Mouse (Mus musculus) forebrain, embryonic 14.5 days (tissue): ENCODE data around the gene Sipa1l1. TPM values are rescaled to one million over a fixed set of nuclear protein-coding genes. Genes with fewer than 3 reads are reported as not detected.

ENCODE experiments used
- ATAC-seq: fragments of 200-750 bp; cut with Nextera tagmentation; 2 replicates; pipeline ENCODE4 v1.8.0; 2017; ENCODE audit warnings: mild to moderate bottlenecking, moderate library complexity
- DNase-seq: peaks from one replicate; pipeline ENCODE4 v3.0.0-alpha.2; 2015; ENCODE audit warnings: low spot score
- H3K27ac ChIP-seq: fragments of 300-500 bp; sonication (generic); 2 replicates; pipeline ENCODE4 v1.5.1; 2014; ENCODE audit warnings: low read depth, mild to moderate bottlenecking, control low read depth, low read length, moderate library complexity
- H3K27me3 ChIP-seq: fragments of 300-500 bp; sonication (generic); replicated peaks from 2 replicates; pipeline ENCODE4 v1.6.1; 2014; ENCODE audit warnings: low read length, control low read depth, mixed read lengths; ENCODE audit not compliant: control insufficient read depth, insufficient read depth
- H3K36me3 ChIP-seq: fragments of 300-500 bp; sonication (generic); 2 replicates; pipeline ENCODE4 v1.6.1; 2014; ENCODE audit warnings: low read length, control low read depth; ENCODE audit not compliant: control insufficient read depth, insufficient read depth
- H3K4me1 ChIP-seq: fragments of 300-500 bp; sonication (generic); 2 replicates; pipeline ENCODE4 v1.6.1; 2014; ENCODE audit warnings: antibody characterized with exemption, low read length, control low read depth; ENCODE audit not compliant: control insufficient read depth, insufficient read depth
- H3K4me2 ChIP-seq: fragments of 300-500 bp; sonication (generic); 2 replicates; pipeline ENCODE4 v1.6.1; 2014; ENCODE audit warnings: mild to moderate bottlenecking, control low read depth, low read length
- H3K4me3 ChIP-seq: fragments of 300-500 bp; sonication (generic); 2 replicates; pipeline ENCODE4 v1.5.1; 2014; ENCODE audit warnings: low read depth, low read length, control low read depth
- H3K9ac ChIP-seq: fragments of 300-500 bp; sonication (generic); 2 replicates; pipeline ENCODE4 v1.6.1; 2014; ENCODE audit warnings: mild to moderate bottlenecking, low read length, control low read depth, moderate library complexity
- H3K9me3 ChIP-seq: fragments of 300-500 bp; sonication (generic); replicated peaks from 2 replicates; pipeline ENCODE4 v1.6.1; 2016; ENCODE audit warnings: low read length, control low read depth, mixed read lengths; ENCODE audit not compliant: control insufficient read depth
- WGBS: fragments of 180-500 bp; shearing (Covaris S2); extraction: QIAGEN DNeasy Blood & Tissue Kit; methylation state at CpG from one replicate; pipeline ENCODE4 v1.1.7; 2014; 5-methylcytosine and 5-hydroxymethylcytosine counted together
- polyA plus RNA-seq: library from polyadenylated mRNA; unstranded; fragments of >200 nt; fragmentation: Nextera tagmentation; extraction: Ambion mirVana; gene quantifications from 2 replicates; pipeline ENCODE4 v1.2.1, GENCODE M21; 2014

The Sipa1l1 gene
- polyA plus RNA-seq, 1 experiment from 2014 or later: 13.5 TPM

- Histone ChIP-seq H3K9ac (no peak overlapping the region), H3K4me3 (no peak overlapping the region), H3K9me3 (no peaks in the 10 kb centered on the region), H3K36me3 (no peaks in the 10 kb centered on the region), H3K4me2 (no peak overlapping the region), H3K27ac (no peak overlapping the region), H3K27me3 (no peaks in the 10 kb centered on the region), H3K4me1 (peaks cover 6% of the 10 kb centered on the region; the same call in 1 of the 2 replicates)
- WGBS: 65% methylated on average over 6 of the region's 6 CpGs
- DNase-seq (no peak), ATAC-seq (no peak)
Observed at GRCm38 (mm10) chr12:82350891-82351290, 181.8 kb downstream of the Sipa1l1 start.

GRCm38 (mm10) chr12:82353660-82354059, 184.5 kb downstream of the Sipa1l1 start:
- ATAC-seq (no peak), DNase-seq (no peak)
- 88% methylated on average over 2 of the region's 2 CpGs for WGBS
- Histone ChIP-seq H3K4me1 (peaks cover 6% of the 10 kb centered on the region; the same call in 1 of the 2 replicates), H3K4me3 (no peak overlapping the region), H3K27ac (no peak overlapping the region), H3K27me3 (no peaks in the 10 kb centered on the region), H3K4me2 (no peak overlapping the region), H3K9me3 (no peaks in the 10 kb centered on the region), H3K9ac (no peak overlapping the region), H3K36me3 (no peaks in the 10 kb centered on the region)

DNA sequence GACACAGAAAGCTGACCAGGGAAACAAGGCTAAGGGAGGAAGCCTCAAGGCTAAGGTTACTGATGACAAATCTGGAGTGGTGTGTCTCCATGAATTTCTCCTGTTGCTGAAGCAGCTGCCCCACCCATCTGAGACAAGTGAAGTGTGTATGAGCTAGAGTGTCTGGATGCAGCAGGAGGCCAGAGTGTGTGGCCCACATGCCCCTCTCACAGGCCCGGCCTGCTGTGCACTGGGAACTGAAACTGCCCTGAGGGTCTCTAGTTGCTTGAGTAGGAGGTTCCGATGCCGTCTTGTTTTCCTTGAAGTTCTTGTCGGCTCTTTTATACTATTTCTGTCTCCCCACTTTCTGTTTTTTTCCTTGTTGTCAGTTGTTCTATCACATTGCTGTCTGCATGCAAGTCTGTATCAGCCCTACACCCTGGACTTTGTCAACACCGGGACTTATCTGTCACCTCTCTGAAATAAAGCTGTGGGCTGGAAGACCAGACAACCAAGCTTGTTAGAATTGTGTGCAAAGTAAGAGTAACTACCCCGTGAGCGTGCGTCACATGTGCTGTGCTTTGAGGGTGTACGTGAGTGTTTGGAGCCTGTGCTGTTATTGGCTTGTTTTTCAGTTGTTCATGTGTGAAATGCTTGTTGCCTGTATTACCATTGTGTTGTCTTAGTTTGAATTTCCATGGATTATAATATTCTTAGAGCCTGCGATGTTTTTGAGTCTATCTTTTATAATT, 186.5 kb downstream of the Sipa1l1 start:
- Histone ChIP-seq H3K9ac (no peak overlapping the region), H3K9me3 (no peaks in the 10 kb centered on the region), H3K4me2 (no peak overlapping the region), H3K4me3 (no peak overlapping the region), H3K36me3 (no peaks in the 10 kb centered on the region), H3K4me1 (peaks cover 6% of the 10 kb centered on the region; the same call in 1 of the 2 replicates), H3K27me3 (no peaks in the 10 kb centered on the region), H3K27ac (no peak overlapping the region)
- ATAC-seq (no peak), DNase-seq (no peak)
- WGBS: 80% methylated on average over 10 of the region's 10 CpGs

DNA sequence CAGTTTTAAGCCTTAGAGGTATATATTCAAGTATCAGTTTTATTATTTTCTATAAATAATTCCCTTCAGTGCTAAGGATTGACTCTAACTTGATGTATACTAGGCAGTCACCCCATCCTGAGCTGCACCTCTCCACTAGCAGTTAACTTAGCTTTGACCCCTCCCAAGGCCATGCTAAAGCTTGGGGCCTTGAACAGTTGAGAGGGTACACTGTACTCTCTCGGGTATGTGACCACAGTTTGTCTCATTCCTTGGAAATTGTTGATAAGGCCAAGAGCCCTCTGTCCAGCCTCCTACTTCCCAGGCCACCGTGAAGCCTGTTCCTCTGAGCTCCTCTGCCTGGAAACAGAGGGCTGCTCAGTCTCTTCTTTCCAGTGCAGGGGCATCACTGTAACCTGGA, 187.4 kb downstream of the Sipa1l1 start:
- no peak overlapping the region for H3K4me2 ChIP-seq
- H3K4me3 ChIP-seq: no peak overlapping the region
- no peaks in the 10 kb centered on the region for H3K4me1 ChIP-seq
- no peak overlapping the region for H3K9ac ChIP-seq
- WGBS: 93% methylated on average over 2 of the region's 2 CpGs
- no peak overlapping the region for H3K27ac ChIP-seq
- no peak for DNase-seq
- ATAC-seq: no peak
- H3K36me3 ChIP-seq: no peaks in the 10 kb centered on the region
- H3K9me3 ChIP-seq: no peaks in the 10 kb centered on the region
- no peaks in the 10 kb centered on the region for H3K27me3 ChIP-seq

GRCm38 (mm10) chr12:82357431-82357830, 188.3 kb downstream of the Sipa1l1 start:
- no peak for DNase-seq
- Histone ChIP-seq H3K9me3 (no peaks in the 10 kb centered on the region), H3K4me3 (no peak overlapping the region), H3K27ac (no peak overlapping the region), H3K36me3 (no peaks in the 10 kb centered on the region), H3K27me3 (no peaks in the 10 kb centered on the region), H3K9ac (no peak overlapping the region), H3K4me1 (no peaks in the 10 kb centered on the region), H3K4me2 (no peak overlapping the region)
- ATAC-seq: no peak
- WGBS: 88% methylated on average over 5 of the region's 5 CpGs

- Histone ChIP-seq H3K4me2 (no peak overlapping the region), H3K27me3 (no peaks in the 10 kb centered on the region), H3K9ac (no peak overlapping the region), H3K9me3 (no peaks in the 10 kb centered on the region), H3K4me3 (no peak overlapping the region), H3K27ac (no peak overlapping the region), H3K4me1 (no peaks in the 10 kb centered on the region), H3K36me3 (no peaks in the 10 kb centered on the region)
- no peak for ATAC-seq
- DNase-seq: no peak
- 93% methylated on average over 9 of the region's 9 CpGs for WGBS
Observed at GRCm38 (mm10) chr12:82362796-82363195, 193.7 kb downstream of the Sipa1l1 start.

- no peaks in the 10 kb centered on the region for H3K36me3 ChIP-seq
- DNase-seq: no peak
Observed at GRCm38 (mm10) chr12:82364186-82364585, 195.1 kb downstream of the Sipa1l1 start.

DNA sequence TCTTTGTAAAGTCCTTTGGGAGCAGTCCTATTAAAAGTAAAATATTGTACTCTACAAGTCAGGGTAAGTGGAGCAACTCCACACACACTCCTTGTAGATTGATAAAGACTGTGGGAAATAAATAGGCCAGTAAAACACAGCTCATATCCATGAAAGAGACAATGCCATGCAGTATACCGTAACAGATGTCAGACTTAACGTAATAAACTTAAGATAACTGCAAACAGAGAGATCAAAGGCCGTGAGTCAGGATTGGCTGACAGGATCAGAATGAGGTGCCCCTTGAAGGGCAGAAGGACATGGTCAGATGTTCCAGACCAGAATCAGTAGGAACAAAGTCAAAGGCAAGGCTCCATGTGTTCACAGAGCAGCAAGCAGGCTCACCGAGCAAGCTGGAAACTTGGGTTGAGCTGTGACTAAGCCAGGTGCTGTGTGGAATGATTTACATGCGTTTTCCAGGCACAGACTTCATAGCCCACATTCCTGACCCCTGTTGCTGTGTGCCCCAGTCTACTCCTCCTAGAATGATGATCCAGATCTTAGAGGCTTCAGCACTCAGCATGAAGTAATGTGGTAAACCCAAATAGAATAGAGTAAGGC, 196.3 kb downstream of the Sipa1l1 start:
- no peak overlapping the region for H3K27ac ChIP-seq
- DNase-seq: no peak
- WGBS: 81% methylated on average over 5 of the region's 5 CpGs
- H3K4me3 ChIP-seq: no peak overlapping the region
- 0 out of 2 replicates have a peak, but pooled peaks cover 5% of the 10 kb centered on the region for H3K4me1 ChIP-seq
- H3K4me2 ChIP-seq: no peak overlapping the region
- ATAC-seq: no peak
- H3K9me3 ChIP-seq: no peaks in the 10 kb centered on the region
- H3K9ac ChIP-seq: no peak overlapping the region
- H3K36me3 ChIP-seq: no peaks in the 10 kb centered on the region
- no peaks in the 10 kb centered on the region for H3K27me3 ChIP-seq

More at GRCm38 (mm10) chr12:82364186-82364585, 195.1 kb downstream of the Sipa1l1 start:
- Histone ChIP-seq H3K4me1 (no peaks in the 10 kb centered on the region), H3K4me2 (no peak overlapping the region), H3K4me3 (no peak overlapping the region), H3K27ac (no peak overlapping the region), H3K27me3 (no peaks in the 10 kb centered on the region), H3K9ac (no peak overlapping the region), H3K9me3 (no peaks in the 10 kb centered on the region)
- no peak for ATAC-seq
- WGBS: 63% methylated on average over 7 of the region's 7 CpGs

- Histone ChIP-seq H3K4me2 (no peak overlapping the region), H3K4me1 (0 out of 2 replicates have a peak, but pooled peaks cover 5% of the 10 kb centered on the region), H3K27ac (no peak overlapping the region), H3K36me3 (no peaks in the 10 kb centered on the region), H3K9ac (no peak overlapping the region), H3K27me3 (no peaks in the 10 kb centered on the region), H3K4me3 (no peak overlapping the region), H3K9me3 (no peaks in the 10 kb centered on the region)
- WGBS: 94% methylated on average over 6 of the region's 6 CpGs
- ATAC-seq: no peak
- DNase-seq: no peak
Observed at GRCm38 (mm10) chr12:82366754-82367153, 197.6 kb downstream of the Sipa1l1 start.
